Mouse (Mus musculus): ENCODE measurements around the gene Aes.

Aes gene

DNA sequence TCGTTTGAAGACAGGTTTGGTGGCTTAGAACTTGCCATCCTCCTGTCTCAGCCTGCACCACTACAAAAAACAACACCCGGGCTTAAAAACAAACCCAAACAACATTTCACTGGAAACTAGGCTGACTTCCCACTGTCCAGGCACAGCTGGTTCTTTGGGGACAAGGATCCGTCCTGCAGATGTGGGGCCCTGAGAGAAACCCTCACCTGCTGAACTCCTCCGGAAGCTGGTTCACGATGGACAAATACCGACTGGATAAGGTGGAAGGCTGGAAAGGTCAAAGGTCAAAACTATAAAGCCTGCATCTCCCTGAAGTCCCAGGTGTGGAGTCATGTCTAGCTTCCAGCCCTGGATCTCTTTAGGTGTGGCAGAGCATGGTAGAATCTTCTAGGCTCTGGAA lies 39.6 kb downstream of the Aes start:
- peak; percentile 89 for DNase-seq

DNA sequence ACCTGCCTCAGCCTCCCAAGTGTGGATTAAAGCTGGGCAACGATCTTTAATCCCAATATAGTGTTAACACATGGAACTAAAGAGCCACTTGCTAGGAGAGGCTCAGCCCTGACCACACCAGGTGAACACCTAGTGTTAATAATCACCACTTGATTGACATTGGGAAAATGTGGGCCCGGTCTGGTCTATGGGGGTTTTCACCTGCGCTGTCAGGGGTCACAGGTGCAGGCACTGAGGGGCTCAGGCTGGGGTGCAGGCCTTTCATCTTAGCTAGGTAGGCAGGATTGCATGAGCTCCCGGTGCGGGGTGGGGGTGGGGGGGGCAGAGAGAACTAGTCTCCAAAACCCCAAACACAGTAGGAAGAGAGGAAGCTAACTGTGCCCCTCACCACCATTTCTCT lies 40.3 kb downstream of the Aes start:
- peak; percentile 92 for DNase-seq

GRCm38 (mm10) chr10:81600096-81600495 lies 40.8 kb downstream of the Aes start:
- peak; percentile 90 for DNase-seq

DNA sequence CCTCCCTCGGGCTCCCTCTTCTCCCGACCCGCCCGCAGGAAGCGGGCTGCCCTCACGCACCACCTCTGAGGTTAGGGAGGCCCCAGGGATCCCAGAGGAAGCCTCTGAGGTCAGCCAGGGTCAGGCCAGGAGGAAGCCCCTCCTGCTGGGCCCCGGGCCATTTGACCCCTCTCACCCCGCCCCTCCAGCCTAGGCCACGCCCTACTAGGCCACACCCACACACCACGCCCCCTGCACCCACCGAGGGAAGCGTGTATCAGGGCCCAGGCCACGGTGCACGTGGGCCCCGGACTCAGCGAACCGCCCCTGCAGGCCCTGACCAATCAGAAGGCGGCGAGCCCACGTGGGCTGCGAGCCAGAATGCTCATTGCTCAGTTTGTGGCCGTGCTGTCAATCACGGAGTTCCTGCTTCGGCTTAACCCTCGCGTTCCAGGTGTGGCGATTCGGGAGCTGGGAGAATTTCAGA lies 41.5 kb downstream of the Aes start, which contains the start of gene Tle6:
Tle6 (minus strand) TSS at position 336 of the 466 bp plus-strand sequence.
- peak; percentile 100 for DNase-seq

DNA sequence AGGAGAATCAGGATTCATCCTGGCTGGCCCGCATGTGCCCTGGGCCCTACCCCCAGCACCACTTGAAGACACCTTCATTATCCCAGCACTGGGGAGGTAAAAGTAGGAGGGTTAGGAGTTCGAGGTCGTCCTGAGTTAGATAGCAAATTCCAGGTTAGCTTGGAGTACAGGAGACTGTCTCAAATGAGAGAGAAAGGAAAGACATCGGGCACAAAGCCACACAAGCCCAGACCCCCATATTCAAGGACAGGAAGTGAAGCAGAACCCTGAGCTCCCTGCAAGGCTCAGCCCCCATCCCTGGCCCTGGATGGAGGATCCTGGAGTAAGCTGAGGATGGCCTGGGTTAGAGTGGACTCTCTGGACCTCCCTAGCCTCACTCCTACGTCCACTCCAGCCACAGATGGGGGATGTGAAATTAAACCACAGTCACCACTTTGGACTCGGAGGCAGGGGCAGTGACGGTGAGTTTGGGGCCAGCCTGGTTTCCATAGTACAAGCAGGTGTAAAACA lies 42.2 kb downstream of the Aes start:
- peak; percentile 93 for DNase-seq

GRCm38 (mm10) chr10:81602741-81603151 lies 43.5 kb downstream of the Aes start:
- DNase-seq, result peak; percentile 94

GRCm38 (mm10) chr10:81604019-81604967 lies 45.0 kb downstream of the Aes start:
- peak; percentile 94 for DNase-seq

GRCm38 (mm10) chr10:81604968-81605665 lies 45.8 kb downstream of the Aes start:
- DNase-seq, result peak; percentile 98

- no peak for DNase-seq
These were observed 46.3 kb downstream of the Aes start for GRCm38 (mm10) chr10:81605666-81605973.

- DNase-seq, result peak; percentile 100
These were observed 46.9 kb downstream of the Aes start, which contains the start of gene BC025920 for GRCm38 (mm10) chr10:81605974-81606751. Gene BC025920 (plus strand): TSS chr10:81606270.

DNA sequence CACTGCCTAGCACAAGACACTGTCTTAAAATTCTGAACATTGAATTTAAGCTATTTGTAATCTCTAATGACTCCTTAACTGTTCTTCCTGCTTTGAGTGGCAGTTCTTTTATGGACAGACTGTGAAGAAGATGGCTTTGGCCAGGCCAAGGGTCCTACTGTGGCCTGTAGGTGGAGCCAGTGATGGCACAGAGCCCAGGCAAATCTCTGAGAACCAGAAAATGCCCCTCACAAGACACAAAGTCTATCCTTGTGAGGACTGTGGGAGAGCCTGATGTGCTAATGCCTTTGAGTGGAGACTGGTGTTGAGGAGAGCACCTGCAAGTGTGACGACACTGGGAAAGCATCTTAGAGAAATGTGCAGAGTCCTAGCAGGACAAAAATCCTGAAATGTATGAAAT lies 49.0 kb downstream of the Aes start:
- DNase-seq, result peak; percentile 83

GRCm38 (mm10) chr10:81612779-81613178 lies 53.5 kb downstream of the Aes start:
- DNase-seq, result peak; percentile 76

DNA sequence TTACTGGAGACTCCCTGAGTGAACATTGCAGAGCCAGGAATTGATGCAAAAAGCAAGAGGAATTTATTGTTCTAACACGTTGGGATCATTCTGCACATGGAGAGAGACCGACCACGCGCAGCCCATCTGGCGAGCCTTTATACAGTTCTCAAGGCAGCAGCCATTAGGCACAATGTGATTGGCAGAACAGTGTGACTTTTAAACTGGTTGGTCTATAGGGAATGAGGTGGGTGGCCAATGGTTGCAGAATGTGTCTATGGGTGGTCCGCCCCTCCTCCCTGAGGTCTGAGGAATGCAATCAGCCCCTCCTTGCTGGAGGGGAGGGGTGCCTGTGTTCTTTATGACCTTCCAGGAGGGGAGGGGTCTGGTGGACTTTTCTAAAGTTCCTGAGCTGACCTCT lies 56.2 kb downstream of the Aes start:
- no peak for DNase-seq

Data from heart, adult 11 months (tissue).